Mouse (Mus musculus) stomach, postnatal 0 days (tissue): ENCODE results near the gene Celf5. TPM values are rescaled to one million over a fixed set of nuclear protein-coding genes. Genes with fewer than 3 reads are reported as not detected.
A peak's percentile ranks its signal among the peaks of the same experiment; 100 is the strongest.

ENCODE experiments used
- ATAC-seq: fragments of 200-750 bp; cut with Nextera tagmentation; 2 replicates; pipeline ENCODE4 v1.8.0; 2017; ENCODE audit not compliant: low FRiP score, low TSS enrichment
- DNase-seq: peaks from one replicate; pipeline ENCODE4 v3.0.0-alpha.2; 2016; ENCODE audit warnings: low spot score
- H3K27ac ChIP-seq: fragments of 300-500 bp; sonication (generic); replicated peaks from 2 replicates; pipeline ENCODE4 v1.5.1; 2014; ENCODE audit warnings: mild to moderate bottlenecking, control low read depth
- H3K27me3 ChIP-seq: fragments of 300-500 bp; sonication (generic); 2 replicates; pipeline ENCODE4 v1.6.1; 2014; ENCODE audit warnings: low read length; ENCODE audit not compliant: control insufficient read depth, insufficient read depth
- H3K36me3 ChIP-seq: fragments of 300-500 bp; sonication (generic); 2 replicates; pipeline ENCODE4 v1.6.1; 2014; ENCODE audit warnings: low read length, mixed read lengths; ENCODE audit not compliant: control insufficient read depth, insufficient read depth
- H3K4me1 ChIP-seq: fragments of 300-500 bp; sonication (generic); replicated peaks from 2 replicates; pipeline ENCODE4 v1.6.1; 2014; ENCODE audit warnings: antibody characterized with exemption; ENCODE audit not compliant: control insufficient read depth, insufficient read depth
- H3K4me2 ChIP-seq: fragments of 300-500 bp; sonication (generic); replicated peaks from 2 replicates; pipeline ENCODE4 v1.6.1; 2014; ENCODE audit warnings: low read depth, mild to moderate bottlenecking, control low read depth, moderate library complexity
- H3K4me3 ChIP-seq: fragments of 300-500 bp; sonication (generic); 2 replicates; pipeline ENCODE4 v1.5.1; 2014; ENCODE audit warnings: low read depth, low read length, control low read depth
- H3K9ac ChIP-seq: fragments of 300-500 bp; sonication (generic); 2 replicates; pipeline ENCODE4 v1.6.1; 2014; ENCODE audit warnings: mild to moderate bottlenecking, low read length, control low read depth, mixed read lengths
- H3K9me3 ChIP-seq: fragments of 300-500 bp; sonication (generic); 2 replicates; pipeline ENCODE4 v1.6.1; 2016; ENCODE audit warnings: low read length; ENCODE audit not compliant: control insufficient read depth
- CTCF ChIP-seq: IDR thresholded peaks from 2 replicates; pipeline ENCODE4 v1.5.1; 2016; ENCODE audit warnings: antibody characterized with exemption, low read depth, mild to moderate bottlenecking, moderate library complexity
- EP300 ChIP-seq: optimal IDR thresholded peaks from 2 replicates; pipeline ENCODE3; 2016; ENCODE audit warnings: antibody characterized with exemption
- WGBS: fragments of 180-500 bp; shearing (Covaris S2); extraction: QIAGEN DNeasy Blood & Tissue Kit; methylation state at CpG from one replicate; pipeline ENCODE4 v1.1.7; 2014; 5-methylcytosine and 5-hydroxymethylcytosine counted together
- polyA plus RNA-seq: library from polyadenylated mRNA; unstranded; fragments of >200 nt; fragmentation: Nextera tagmentation; extraction: Ambion mirVana; gene quantifications from 2 replicates; pipeline ENCODE4 v1.2.1, GENCODE M21; 2015

Gene Celf5
- polyA plus RNA-seq, 1 experiment from 2014 or later = 0.62 TPM

GRCm38 (mm10) chr10:81421041-81421796, 61.3 kb downstream of the Celf5 start:
- H3K4me2 ChIP-seq = no peak overlapping the region
- WGBS = 79% methylated on average over 4 of the region's 4 CpGs
- H3K4me1 ChIP-seq = peaks cover 10% of the 10 kb centered on the region; the same call in 1 of the 2 replicates
- H3K27me3 ChIP-seq = no peaks in the 10 kb centered on the region
- no peak for ATAC-seq
- H3K36me3 ChIP-seq = 0 out of 2 replicates have a peak, but pooled peaks cover 3% of the 10 kb centered on the region
- H3K4me3 ChIP-seq = no peak overlapping the region
- H3K9ac ChIP-seq = no peak overlapping the region
- no peaks in the 10 kb centered on the region for H3K9me3 ChIP-seq
- DNase-seq = no peak
- TF ChIP-seq EP300 = no peak
- no peak for TF ChIP-seq CTCF
- no peak overlapping the region for H3K27ac ChIP-seq

GRCm38 (mm10) chr10:81420191-81420767, 62.2 kb downstream of the Celf5 start:
- Histone ChIP-seq H3K4me1 (peaks cover 12% of the 10 kb centered on the region), H3K9ac (no peak overlapping the region), H3K9me3 (no peaks in the 10 kb centered on the region), H3K4me2 (no peak overlapping the region), H3K36me3 (0 out of 2 replicates have a peak, but pooled peaks cover 3% of the 10 kb centered on the region), H3K27ac (no peak overlapping the region), H3K27me3 (no peaks in the 10 kb centered on the region), H3K4me3 (no peak overlapping the region)
- DNase-seq (no peak), ATAC-seq (no peak)
- WGBS = 86% methylated on average over 40 of the region's 40 CpGs
- TF ChIP-seq EP300 (no peak), CTCF (no peak)

GRCm38 (mm10) chr10:81419111-81419928, 63.2 kb downstream of the Celf5 start:
- Histone ChIP-seq H3K36me3 (0 out of 2 replicates have a peak, but pooled peaks cover 3% of the 10 kb centered on the region), H3K4me1 (peaks cover 19% of the 10 kb centered on the region), H3K4me2 (no peak overlapping the region), H3K9ac (0 out of 2 replicates have a peak overlapping the region, but pooled peaks have one; percentile 8), H3K4me3 (no peak overlapping the region), H3K27me3 (no peaks in the 10 kb centered on the region), H3K9me3 (no peaks in the 10 kb centered on the region), H3K27ac (no peak overlapping the region)
- DNase-seq = no peak
- ATAC-seq = no peak
- TF ChIP-seq CTCF (no peak), EP300 (no peak)
- 91% methylated on average over 10 of the region's 10 CpGs for WGBS

GRCm38 (mm10) chr10:81418216-81419070, 64.1 kb downstream of the Celf5 start:
- no peak overlapping the region for H3K4me2 ChIP-seq
- no peaks in the 10 kb centered on the region for H3K27me3 ChIP-seq
- WGBS = 67% methylated on average over 11 of the region's 11 CpGs
- no peak for TF ChIP-seq EP300
- TF ChIP-seq CTCF = no peak
- 0 out of 2 replicates have a peak overlapping the region, but pooled peaks have one; percentile 8 for H3K9ac ChIP-seq
- ATAC-seq = no peak
- H3K9me3 ChIP-seq = no peaks in the 10 kb centered on the region
- 0 out of 2 replicates have a peak, but pooled peaks cover 3% of the 10 kb centered on the region for H3K36me3 ChIP-seq
- no peak overlapping the region for H3K27ac ChIP-seq
- no peak overlapping the region for H3K4me3 ChIP-seq
- no peak for DNase-seq
- peaks cover 17% of the 10 kb centered on the region for H3K4me1 ChIP-seq
